In genomic region chr13:59264126-59264525, GRCm38 (mm10) we compare ENCODE assay signal across 21 mouse cellular contexts.
A peak's percentile ranks its signal among the peaks of the same experiment; 100 is the strongest.
DNase-seq lines count a peak whose midpoint lies in the region; ATAC-seq and TF ChIP-seq lines count a peak whose summit lies in the region.
"Had no signal": no experiment of that assay in that cellular context is flagged by ENCODE, and none has a peak within 500 bp of the region (broad histone marks: within the 10 kb centered on the region; RNA-seq: fewer than 3 reads in every experiment).

No protein-coding gene starts in this region.

- H3K9me3 ChIP-seq in heart, postnatal 0 days (replicated peaks; ENCODE audit: control insufficient read depth, low read length): 0 out of 2 replicates have a peak, but pooled peaks cover 3% of the 10 kb centered on the region
- no peaks in the 10 kb centered on the region for H3K9me3 ChIP-seq in limb, embryonic 14.5 days (ENCODE audit: control insufficient read depth, low read length)
- H3K9me3 ChIP-seq in limb, embryonic 10.5 days (replicated peaks): no peaks in the 10 kb centered on the region
- H3K9me3 ChIP-seq: embryonic facial prominence, embryonic 13.5 days; hindbrain, embryonic 15.5 days had no signal

- TF ChIP-seq EP300 in heart, postnatal 0 days (IDR thresholded peaks at IDR 0.05; ENCODE audit: low read depth): no peak

- DNase-seq in heart, adult 11 months: peak; percentile 82
- DNase-seq in heart, adult 8-10 months (ENCODE audit: low spot score): no peak
- DNase-seq in heart, postnatal 0 days (ENCODE audit: low spot score): peak; percentile 7
- DNase-seq in heart, adult 9 months (ENCODE audit: low spot score in 2 of 2): no peak
- peak; percentile 70 for DNase-seq in limb, embryonic 14.5 days (ENCODE audit: low spot score)
- no peak for DNase-seq in limb, embryonic 10.5 days (ENCODE audit: low spot score)
- DNase-seq: adrenal gland, adult 2 months; adrenal gland, postnatal 14 days; cerebellum, adult 11 months; cerebellum, adult 2 months; cerebellum, adult 9-11 months; cerebellum, postnatal 25 days; gastrocnemius, postnatal 14 days; heart, adult 2 months; heart, postnatal 36 days; kidney, adult 2 months had no signal

- H3K9ac ChIP-seq in heart, postnatal 0 days (replicated peaks; ENCODE audit: low read depth, low read length): no peak overlapping the region
- H3K9ac ChIP-seq in limb, embryonic 14.5 days (ENCODE audit: low read depth, low read length, severe bottlenecking): no peak overlapping the region
- H3K9ac ChIP-seq: embryonic facial prominence, embryonic 13.5 days; hindbrain, embryonic 15.5 days had no signal

- no peak overlapping the region for H3K4me2 ChIP-seq in heart, postnatal 0 days (ENCODE audit: low read depth, low read length)
- no peak overlapping the region for H3K4me2 ChIP-seq in limb, embryonic 14.5 days (replicated peaks; ENCODE audit: low read depth, low read length, severe bottlenecking)
- H3K4me2 ChIP-seq: embryonic facial prominence, embryonic 13.5 days; hindbrain, embryonic 15.5 days had no signal

- no peaks in the 10 kb centered on the region for H3K4me1 ChIP-seq in heart, postnatal 0 days (ENCODE audit: control insufficient read depth, insufficient read depth)
- peaks cover 7% of the 10 kb centered on the region for H3K4me1 ChIP-seq in limb, embryonic 14.5 days (ENCODE audit: control insufficient read depth, insufficient read depth, low read length)
- no peaks in the 10 kb centered on the region for H3K4me1 ChIP-seq in limb, embryonic 10.5 days
- H3K4me1 ChIP-seq: hindbrain, embryonic 15.5 days had no signal

- 53% methylated on average over 11 of the region's 11 CpGs for WGBS in heart, postnatal 0 days
- WGBS in limb, embryonic 14.5 days: 68% methylated on average over 11 of the region's 11 CpGs
- 91% methylated on average over 11 of the region's 11 CpGs for WGBS in limb, embryonic 10.5 days

- 0 out of 2 replicates have a peak overlapping the region, but pooled peaks have one; percentile 2 for H3K27ac ChIP-seq in heart, postnatal 0 days (ENCODE audit: low read depth)
- H3K27ac ChIP-seq in limb, embryonic 14.5 days (replicated peaks; ENCODE audit: low read depth, low read length): no peak overlapping the region
- no peak overlapping the region for H3K27ac ChIP-seq in limb, embryonic 10.5 days
- H3K27ac ChIP-seq: embryonic facial prominence, embryonic 13.5 days; heart, adult 2 months; hindbrain, embryonic 15.5 days had no signal

- no peak for TF ChIP-seq POLR2A in limb, embryonic 14.5 days (IDR thresholded peaks at IDR 0.05; ENCODE audit: borderline replicate concordance, extremely low read depth, insufficient read depth, insufficient read length)

- H3K27me3 ChIP-seq in heart, postnatal 0 days (ENCODE audit: control insufficient read depth, insufficient read depth, low read length): no peaks in the 10 kb centered on the region
- H3K27me3 ChIP-seq in limb, embryonic 14.5 days (ENCODE audit: control insufficient read depth, insufficient read depth, low read length): no peaks in the 10 kb centered on the region
- no peaks in the 10 kb centered on the region for H3K27me3 ChIP-seq in limb, embryonic 10.5 days (ENCODE audit: low read depth, poor library complexity, severe bottlenecking)
- H3K27me3 ChIP-seq: embryonic facial prominence, embryonic 13.5 days; hindbrain, embryonic 15.5 days had no signal

- TF ChIP-seq CTCF in heart, postnatal 0 days (IDR thresholded peaks at IDR 0.05; ENCODE audit: low read depth): no peak

- H3K4me3 ChIP-seq in heart, postnatal 0 days (ENCODE audit: low read depth, low read length): no peak overlapping the region
- no peak overlapping the region for H3K4me3 ChIP-seq in limb, embryonic 14.5 days (replicated peaks; ENCODE audit: low read length)
- no peak overlapping the region for H3K4me3 ChIP-seq in limb, embryonic 10.5 days
- H3K4me3 ChIP-seq: embryonic facial prominence, embryonic 13.5 days; heart, adult 2 months; hindbrain, embryonic 15.5 days had no signal

- no peak for ATAC-seq in heart, postnatal 0 days (ENCODE audit: insufficient read depth, low read depth)
- ATAC-seq in limb, embryonic 14.5 days (ENCODE audit: low FRiP score, low read depth): peak; percentile 53
- ATAC-seq: CD4-positive, CD25-positive, alpha-beta regulatory T cell, adult 4 months; forebrain, embryonic 14.5 days; intestine, postnatal 0 days had no signal

- H3K36me3 ChIP-seq in heart, postnatal 0 days (replicated peaks; ENCODE audit: control insufficient read depth, insufficient read depth, low read length): no peaks in the 10 kb centered on the region
- no peaks in the 10 kb centered on the region for H3K36me3 ChIP-seq in limb, embryonic 14.5 days (ENCODE audit: control insufficient read depth, insufficient read depth, low read length)
- H3K36me3 ChIP-seq in limb, embryonic 10.5 days: no peaks in the 10 kb centered on the region
- H3K36me3 ChIP-seq: embryonic facial prominence, embryonic 13.5 days; hindbrain, embryonic 15.5 days had no signal

Comparison
In these comparisons a context has a peak if more than half of its experiments do, and no peak if none do; other contexts are left out.
1. DNase-seq: peak in heart, adult 11 months (single experiment), heart, postnatal 0 days (single experiment) and limb, embryonic 14.5 days (single experiment); none in heart, adult 8-10 months (single experiment), heart, adult 9 months (0 of 2) and limb, embryonic 10.5 days (single experiment).